Mouse (Mus musculus) forebrain, embryonic 15.5 days (tissue): ENCODE results near the gene Uncx. TPM values are rescaled to one million over a fixed set of nuclear protein-coding genes. Genes with fewer than 3 reads are reported as not detected.
"Not testable (repeated sequence)": the region's sequence is repeated elsewhere in the genome, so short reads cannot be mapped to it uniquely, and the experiment has no call there.

Experiments
- ATAC-seq: fragments of 200-750 bp; cut with Nextera tagmentation; replicated peaks from 2 replicates; pipeline ENCODE4 v1.8.0; 2017; ENCODE audit warnings: mild to moderate bottlenecking, moderate TSS enrichment, moderate library complexity
- H3K27ac ChIP-seq: fragments of 300-500 bp; sonication (generic); replicated peaks from 2 replicates; pipeline ENCODE4 v1.5.1; 2015; ENCODE audit warnings: mild to moderate bottlenecking, inconsistent platforms
- H3K27me3 ChIP-seq: fragments of 300-500 bp; sonication (generic); 2 replicates; pipeline ENCODE4 v1.6.1; 2015; ENCODE audit warnings: inconsistent platforms
- H3K36me3 ChIP-seq: fragments of 300-500 bp; sonication (generic); 2 replicates; pipeline ENCODE4 v1.6.1; 2015; ENCODE audit warnings: mild to moderate bottlenecking, inconsistent platforms
- H3K4me1 ChIP-seq: fragments of 300-500 bp; sonication (generic); 2 replicates; pipeline ENCODE4 v1.6.1; 2015; ENCODE audit warnings: inconsistent platforms
- H3K4me2 ChIP-seq: fragments of 300-500 bp; sonication (generic); replicated peaks from 2 replicates; pipeline ENCODE4 v1.6.1; 2015; ENCODE audit warnings: mild to moderate bottlenecking, inconsistent platforms
- H3K4me3 ChIP-seq: fragments of 300-500 bp; sonication (generic); 2 replicates; pipeline ENCODE4 v1.5.1; 2015; ENCODE audit warnings: mild to moderate bottlenecking, inconsistent platforms
- H3K9ac ChIP-seq: fragments of 300-500 bp; sonication (generic); replicated peaks from 2 replicates; pipeline ENCODE4 v1.6.1; 2015; ENCODE audit warnings: mild to moderate bottlenecking, inconsistent platforms
- H3K9me3 ChIP-seq: fragments of 300-500 bp; sonication (generic); 2 replicates; pipeline ENCODE4 v1.6.1; 2016; ENCODE audit warnings: inconsistent platforms
- WGBS: fragments of 180-500 bp; shearing (Covaris S2); methylation state at CpG from one replicate; pipeline ENCODE4 v1.1.7; 2015; ENCODE audit warnings: mixed read lengths; 5-methylcytosine and 5-hydroxymethylcytosine counted together
- polyA plus RNA-seq: library from polyadenylated mRNA; unstranded; fragments of >200 nt; fragmentation: Nextera tagmentation; extraction: Ambion mirVana; gene quantifications from 2 replicates; pipeline ENCODE4 v1.2.1, GENCODE M21; 2015

Uncx gene
- polyA plus RNA-seq, 1 experiment from 2014 or later, result 4.8 TPM

DNA sequence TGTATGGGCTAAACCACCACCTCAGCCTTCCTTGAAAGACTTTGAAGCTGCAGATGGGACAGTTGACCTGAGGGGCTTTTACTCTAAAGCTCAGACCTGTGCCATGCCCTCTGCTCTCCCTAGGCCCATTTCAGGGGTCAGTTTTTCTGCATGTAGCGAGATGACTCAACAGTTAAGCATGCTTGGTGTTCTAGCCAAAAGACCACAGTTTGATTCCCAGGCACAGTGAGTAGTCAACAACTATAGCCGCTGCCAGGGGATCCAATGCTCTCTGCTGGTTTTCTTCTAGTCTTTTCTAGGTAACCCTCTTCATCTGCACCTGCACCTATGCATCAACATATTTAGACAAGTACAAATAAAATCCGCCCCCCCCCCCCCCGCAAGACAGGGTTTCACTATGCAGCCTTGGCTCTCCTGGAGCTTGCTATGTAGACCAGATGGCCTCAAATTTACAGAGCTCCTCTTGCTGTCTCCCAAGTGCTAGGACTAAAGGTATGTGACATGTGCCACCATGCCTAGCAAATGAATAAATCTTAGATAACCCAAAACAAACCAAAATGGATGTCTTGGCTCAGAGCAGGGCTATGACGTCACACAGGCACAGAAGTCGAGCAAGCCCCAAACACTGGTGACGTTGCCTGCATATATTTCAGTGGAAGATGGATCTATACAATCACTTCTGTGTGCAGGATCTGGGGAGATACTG, 30.5 kb downstream of the Uncx start:
- H3K4me3 ChIP-seq, result no peak overlapping the region
- 75% methylated on average over 7 of the region's 7 CpGs for WGBS
- no peak overlapping the region for H3K9ac ChIP-seq

DNA sequence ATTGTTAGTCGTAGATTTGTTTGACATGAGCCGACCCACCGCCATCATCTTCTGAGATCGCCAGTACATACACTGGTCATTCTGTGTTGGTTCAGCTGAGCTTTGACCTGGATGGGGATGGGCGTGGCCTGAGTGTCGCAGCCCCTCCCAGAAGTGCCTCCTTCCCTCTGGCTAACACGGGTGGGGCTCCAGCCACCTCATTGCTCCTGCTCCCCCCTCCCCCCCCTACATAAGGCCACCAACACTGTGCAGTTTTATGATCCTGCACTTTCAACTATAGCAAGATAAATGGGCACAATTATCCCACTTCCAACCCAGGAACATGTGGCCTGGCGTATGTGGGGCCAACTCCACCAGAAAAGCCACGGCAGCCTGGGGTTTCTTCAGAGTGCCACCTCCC, 31.8 kb downstream of the Uncx start:
- no peak for ATAC-seq
- Histone ChIP-seq H3K27me3 (peaks cover 11% of the 10 kb centered on the region), H3K4me2 (no peak overlapping the region), H3K36me3 (no peaks in the 10 kb centered on the region), H3K4me3 (no peak overlapping the region), H3K9ac (no peak overlapping the region), H3K4me1 (no peaks in the 10 kb centered on the region), H3K27ac (no peak overlapping the region), H3K9me3 (no peaks in the 10 kb centered on the region)
- 75% methylated on average over 9 of the region's 9 CpGs for whole genome bisulfite sequencing

More for the DNA sequence above, 30.5 kb downstream of the Uncx start:
- H3K4me1 ChIP-seq, result no peaks in the 10 kb centered on the region
- no peak overlapping the region for H3K27ac ChIP-seq
- no peaks in the 10 kb centered on the region for H3K9me3 ChIP-seq
- H3K4me2 ChIP-seq, result no peak overlapping the region
- no peaks in the 10 kb centered on the region for H3K36me3 ChIP-seq
- no peak for ATAC-seq
- peaks cover 7% of the 10 kb centered on the region; the same call in 1 of the 2 replicates for H3K27me3 ChIP-seq

DNA sequence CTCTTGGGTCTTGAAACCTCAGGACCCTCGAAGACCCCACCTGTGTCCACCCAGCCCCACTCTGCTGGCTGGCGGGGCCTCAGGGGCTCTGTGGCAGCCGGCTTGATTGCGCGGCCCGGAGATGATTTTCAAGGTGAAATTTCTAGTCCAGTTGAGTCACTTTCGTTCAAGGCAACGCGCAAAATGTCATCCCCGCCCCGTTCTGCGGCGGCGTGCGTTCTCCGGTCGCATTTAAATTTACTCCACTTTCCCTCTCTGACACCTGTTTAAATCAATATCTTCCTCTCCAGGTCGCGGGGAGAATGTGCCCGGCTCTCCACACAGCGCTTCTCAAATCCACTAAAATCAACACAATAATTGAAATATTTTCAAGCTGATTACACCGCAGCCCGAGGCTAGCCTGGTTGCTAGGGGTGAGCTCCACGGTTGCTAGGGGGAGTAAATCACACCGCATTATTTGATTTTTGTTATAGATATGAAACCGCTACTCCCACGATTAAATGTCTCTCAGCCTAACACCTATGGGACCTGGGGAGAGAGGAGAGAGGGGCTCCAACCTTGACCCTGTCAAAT, 37.0 kb downstream of the Uncx start:
- Histone ChIP-seq H3K4me1 (peaks cover 18% of the 10 kb centered on the region), H3K27ac (no peak overlapping the region), H3K4me2 (no peak overlapping the region), H3K27me3 (peaks cover 55% of the 10 kb centered on the region), H3K4me3 (no peak overlapping the region), H3K9ac (no peak overlapping the region), H3K36me3 (no peaks in the 10 kb centered on the region), H3K9me3 (no peaks in the 10 kb centered on the region)
- no peak for ATAC-seq
- WGBS, result 30% methylated on average over 27 of the region's 27 CpGs

DNA sequence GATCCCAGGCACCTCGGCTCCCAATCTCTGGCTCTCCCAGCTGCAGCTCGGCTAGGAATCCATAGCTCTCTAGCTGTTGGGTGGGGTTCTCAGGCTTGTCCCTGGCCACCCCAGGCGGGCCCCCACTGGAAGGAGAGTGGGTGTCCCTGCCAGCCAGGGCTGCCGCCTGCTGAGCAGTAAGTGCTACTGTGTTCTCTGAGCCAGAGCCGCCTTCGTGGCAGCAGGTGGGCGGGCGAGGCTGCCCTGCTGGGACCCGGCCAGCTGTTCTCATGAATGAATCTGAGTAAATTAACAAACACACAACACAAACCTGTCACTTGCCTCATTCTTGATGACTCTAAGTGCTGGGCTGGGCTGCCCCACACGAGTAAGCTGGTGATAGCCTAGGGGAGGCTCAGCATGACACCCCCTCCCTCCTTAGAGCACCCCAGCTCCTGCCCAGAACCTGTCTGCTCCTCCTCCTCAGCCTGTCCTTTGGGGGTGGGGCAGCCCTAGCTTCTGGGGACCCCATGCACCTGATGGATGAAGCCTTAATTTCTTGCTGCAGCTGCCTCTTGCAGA, 38.1 kb downstream of the Uncx start:
- Histone ChIP-seq H3K36me3 (no peaks in the 10 kb centered on the region), H3K9me3 (no peaks in the 10 kb centered on the region), H3K27me3 (peaks cover 63% of the 10 kb centered on the region), H3K9ac (no peak overlapping the region), H3K4me3 (no peak overlapping the region), H3K4me1 (peaks cover 24% of the 10 kb centered on the region), H3K4me2 (no peak overlapping the region), H3K27ac (no peak overlapping the region)
- WGBS, result 1% methylated on average over 10 of the region's 10 CpGs
- ATAC-seq, result peak; percentile 71

DNA sequence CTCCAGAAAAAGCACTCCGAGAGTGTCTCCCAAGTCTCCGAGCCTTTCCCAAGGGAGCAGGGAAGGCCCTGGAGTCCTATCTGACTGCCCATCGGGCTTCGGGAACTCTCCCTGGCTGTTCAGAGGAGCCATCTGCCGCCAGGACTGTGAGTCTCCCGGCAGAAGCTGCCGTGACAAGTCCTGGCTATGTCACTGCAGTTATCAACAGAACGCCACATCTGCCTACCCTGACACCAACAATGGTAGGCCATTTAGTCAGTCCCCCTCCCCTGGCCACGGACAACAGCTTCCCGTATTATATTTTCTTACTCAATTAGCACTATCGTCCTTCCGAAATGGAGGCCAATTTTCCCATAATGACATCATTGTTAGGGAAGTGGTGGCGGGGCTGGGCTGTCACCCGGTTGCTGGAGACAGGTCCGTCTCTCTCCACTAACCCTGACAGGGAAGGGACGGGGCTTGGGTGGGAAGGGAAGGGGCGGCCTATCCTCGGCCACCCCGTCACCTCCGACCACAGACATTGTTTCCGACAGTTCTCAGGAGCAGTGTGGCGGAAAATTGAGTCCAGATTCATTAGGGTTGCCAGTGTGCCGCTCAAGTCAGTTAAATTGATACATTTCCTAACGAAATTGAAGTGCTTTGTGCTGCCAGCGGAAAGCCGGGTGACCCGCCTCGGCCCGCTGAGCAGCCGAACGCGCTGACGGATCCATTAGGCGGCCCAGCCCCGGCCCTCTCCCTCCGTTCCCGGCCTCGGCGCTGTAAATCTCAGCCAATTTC, 41.9 kb downstream of the Uncx start:
- H3K27ac ChIP-seq, result peak overlapping the region; percentile 28; the same call in 1 of the 2 replicates
- peaks cover 62% of the 10 kb centered on the region for H3K27me3 ChIP-seq
- peak overlapping the region; percentile 17 for H3K4me3 ChIP-seq
- H3K4me1 ChIP-seq, result peaks cover 24% of the 10 kb centered on the region
- no peaks in the 10 kb centered on the region; the same call in 1 of the 2 replicates for H3K9me3 ChIP-seq
- H3K9ac ChIP-seq, result peak overlapping the region; percentile 20
- peak overlapping the region; percentile 33 for H3K4me2 ChIP-seq
- no peaks in the 10 kb centered on the region for H3K36me3 ChIP-seq
- WGBS, result 2% methylated on average over 39 of the region's 39 CpGs
- ATAC-seq, result peak; percentile 73; the same call in 1 of the 2 replicates

DNA sequence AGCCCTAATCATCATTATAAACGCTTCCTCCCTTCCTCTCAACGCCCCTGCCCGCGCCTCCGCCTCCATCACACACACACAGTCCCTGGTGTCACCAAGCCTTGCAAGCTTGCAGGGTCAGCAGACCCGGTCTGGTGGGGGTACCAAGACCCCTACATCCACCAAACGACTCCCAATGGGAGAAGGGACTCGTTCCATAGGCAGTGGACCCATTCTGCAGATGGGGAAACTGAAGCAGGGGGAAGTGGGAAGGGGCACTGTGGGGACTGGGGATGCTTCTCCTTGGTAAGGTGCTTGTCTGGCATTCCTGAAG, 42.4 kb downstream of the Uncx start:
- Histone ChIP-seq H3K4me2 (peak overlapping the region; percentile 33), H3K4me1 (peaks cover 22% of the 10 kb centered on the region), H3K9ac (peak overlapping the region; percentile 20), H3K27me3 (peaks cover 63% of the 10 kb centered on the region), H3K27ac (peak overlapping the region; percentile 28; the same call in 1 of the 2 replicates), H3K9me3 (no peaks in the 10 kb centered on the region; the same call in 1 of the 2 replicates), H3K4me3 (peak overlapping the region; percentile 17), H3K36me3 (no peaks in the 10 kb centered on the region)
- WGBS, result 7% methylated on average over 8 of the region's 8 CpGs
- ATAC-seq, result no peak

DNA sequence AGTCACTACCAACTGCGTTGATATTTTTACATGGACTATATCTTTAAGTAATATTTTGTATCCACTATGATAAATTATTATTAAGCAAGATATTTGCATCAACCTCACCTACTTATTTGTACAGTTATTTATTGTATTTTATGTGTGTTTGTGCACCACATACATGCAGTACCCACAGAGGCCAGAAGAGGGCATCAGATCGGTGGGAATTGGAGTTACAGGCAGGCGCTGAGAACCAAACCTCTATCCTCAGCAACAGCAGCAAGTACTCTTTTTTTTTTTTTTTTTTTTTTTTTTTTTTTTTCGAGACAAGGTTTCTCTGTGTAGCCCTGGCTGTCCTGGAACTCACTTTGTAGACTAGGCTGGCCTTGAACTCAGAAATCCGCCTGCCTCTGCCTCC, 44.2 kb downstream of the Uncx start:
- not testable (repeated sequence) for H3K9ac ChIP-seq, H3K27ac ChIP-seq, ATAC-seq, H3K9me3 ChIP-seq, H3K4me3 ChIP-seq, H3K36me3 ChIP-seq, H3K4me2 ChIP-seq
- Histone ChIP-seq H3K4me1 (peaks cover 12% of the 10 kb centered on the region), H3K27me3 (peaks cover 47% of the 10 kb centered on the region)
- WGBS, result 88% methylated on average over 4 of the region's 5 CpGs

DNA sequence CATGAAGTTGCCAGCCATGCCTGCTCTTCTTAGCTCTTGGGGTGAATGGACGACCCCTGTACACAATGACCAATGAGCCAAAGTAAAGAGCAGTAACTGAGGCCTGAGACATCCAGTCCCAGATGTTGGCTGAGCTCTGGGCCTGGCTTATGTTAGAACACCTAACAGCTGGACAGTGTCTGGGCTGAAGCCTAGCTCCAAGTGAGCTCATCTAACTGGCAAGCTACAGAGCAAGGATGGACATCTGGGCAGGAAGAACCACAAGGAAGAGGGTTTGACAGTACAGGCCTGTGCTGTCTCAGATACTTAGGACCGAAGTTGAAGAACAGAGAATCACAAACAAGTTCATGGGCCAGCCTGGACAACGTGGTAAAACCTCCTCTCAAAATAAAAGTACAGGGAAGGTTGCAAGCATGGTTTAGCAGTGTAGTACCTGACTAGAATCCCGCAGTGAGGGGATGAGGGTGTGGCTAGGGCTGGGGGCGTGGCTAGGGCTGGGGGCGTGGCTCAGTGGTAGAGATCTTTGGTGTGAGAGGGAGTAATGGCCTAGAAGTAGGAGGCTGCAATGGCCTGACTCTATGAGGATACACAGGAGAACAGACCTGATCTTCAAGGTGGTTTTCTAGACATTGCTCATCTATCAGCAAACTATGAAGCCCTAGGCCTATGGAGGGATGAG, 47.5 kb downstream of the Uncx start:
- Histone ChIP-seq H3K27me3 (peaks cover 26% of the 10 kb centered on the region; the same call in 1 of the 2 replicates), H3K4me1 (peaks cover 10% of the 10 kb centered on the region)
- not testable (repeated sequence) for ATAC-seq, H3K9ac ChIP-seq, H3K36me3 ChIP-seq, H3K9me3 ChIP-seq, H3K4me2 ChIP-seq, H3K4me3 ChIP-seq, H3K27ac ChIP-seq
- 49% methylated on average over 6 of the region's 6 CpGs for WGBS

DNA sequence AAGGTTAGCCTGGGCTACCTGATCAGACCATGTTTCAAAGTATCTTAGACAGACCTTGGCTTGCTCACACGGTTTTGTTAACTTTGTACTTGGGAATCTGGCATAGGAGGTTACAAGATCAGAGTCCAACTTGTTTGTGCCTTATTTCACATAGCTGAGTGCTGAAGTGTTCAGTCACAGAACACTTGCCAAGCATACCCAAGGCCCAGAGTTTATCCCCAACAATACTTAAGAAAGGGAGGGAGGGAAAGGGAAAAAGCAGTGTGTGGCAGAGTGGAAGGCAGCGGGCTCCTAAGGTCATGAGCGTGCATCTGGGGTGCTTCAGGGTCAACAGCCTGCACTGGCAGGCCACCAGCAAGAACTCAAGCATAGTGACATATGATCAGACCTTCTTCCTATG, 48.7 kb downstream of the Uncx start:
- 87% methylated on average over 3 of the region's 3 CpGs for WGBS
- H3K27ac ChIP-seq, result no peak overlapping the region
- peaks cover 14% of the 10 kb centered on the region; the same call in 1 of the 2 replicates for H3K27me3 ChIP-seq
- no peaks in the 10 kb centered on the region for H3K36me3 ChIP-seq
- H3K9ac ChIP-seq, result no peak overlapping the region
- H3K9me3 ChIP-seq, result no peaks in the 10 kb centered on the region
- no peak for ATAC-seq
- H3K4me1 ChIP-seq, result peaks cover 10% of the 10 kb centered on the region
- H3K4me2 ChIP-seq, result no peak overlapping the region
- no peak overlapping the region for H3K4me3 ChIP-seq

DNA sequence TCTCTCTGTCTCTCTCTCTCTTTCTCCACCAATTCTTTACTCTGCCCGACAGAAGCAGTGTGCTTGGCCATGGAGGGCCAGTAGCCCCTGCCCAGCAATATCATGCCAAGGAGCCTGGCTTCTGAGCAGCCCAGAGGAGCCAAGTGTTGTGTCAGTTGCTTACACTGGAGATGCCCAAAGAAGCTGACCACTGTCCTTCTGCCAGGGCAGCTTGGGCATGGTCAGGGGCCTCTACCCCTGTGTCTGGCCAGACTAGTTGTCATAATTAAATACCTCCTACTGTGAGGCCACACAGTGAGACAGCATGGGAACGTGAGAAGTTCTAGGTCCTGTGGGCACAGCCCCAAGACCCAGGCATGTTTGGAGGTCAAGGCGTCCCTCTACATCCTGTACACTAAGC, 49.6 kb downstream of the Uncx start:
- WGBS, result 77% methylated on average over 3 of the region's 3 CpGs
- H3K27me3 ChIP-seq, result peaks cover 12% of the 10 kb centered on the region; the same call in 1 of the 2 replicates
- peaks cover 10% of the 10 kb centered on the region for H3K4me1 ChIP-seq
- no peak overlapping the region for H3K4me2 ChIP-seq
- H3K27ac ChIP-seq, result no peak overlapping the region
- no peak overlapping the region for H3K9ac ChIP-seq
- H3K36me3 ChIP-seq, result no peaks in the 10 kb centered on the region
- no peaks in the 10 kb centered on the region for H3K9me3 ChIP-seq
- H3K4me3 ChIP-seq, result no peak overlapping the region
- no peak for ATAC-seq

DNA sequence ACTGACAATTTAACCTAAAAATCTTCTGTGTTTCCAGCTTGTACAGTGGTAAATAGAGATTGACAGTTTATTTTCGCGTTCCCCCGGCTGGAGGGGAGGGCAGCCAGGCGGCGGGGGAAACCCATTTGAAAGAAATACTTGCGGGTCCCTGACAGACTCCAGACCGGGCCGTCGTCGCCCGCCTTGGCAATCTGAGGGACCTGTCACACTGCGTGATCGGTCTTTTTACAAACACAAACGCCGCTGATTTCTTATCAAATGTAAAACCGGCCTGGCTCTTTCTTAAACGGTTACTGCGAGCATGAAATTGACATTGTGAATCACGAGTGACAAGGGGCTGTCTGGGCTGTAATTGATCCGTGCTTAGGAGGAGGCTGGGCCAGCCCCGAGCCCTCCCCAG, 50.5 kb downstream of the Uncx start:
- Histone ChIP-seq H3K27me3 (peaks cover 18% of the 10 kb centered on the region; the same call in 1 of the 2 replicates), H3K4me3 (no peak overlapping the region), H3K9ac (no peak overlapping the region), H3K36me3 (no peaks in the 10 kb centered on the region), H3K4me1 (peaks cover 15% of the 10 kb centered on the region), H3K27ac (no peak overlapping the region), H3K9me3 (no peaks in the 10 kb centered on the region), H3K4me2 (0 out of 2 replicates have a peak overlapping the region, but pooled peaks have one; percentile 3)
- no peak for ATAC-seq
- WGBS, result 10% methylated on average over 21 of the region's 21 CpGs
